Mouse (Mus musculus) ES-E14 (cell line): Measurements from ENCODE around the gene Rora.

Experiments used
- CHD2 ChIP-seq: IDR thresholded peaks from 2 replicates; pipeline ENCODE4 v1.6.1; 2014; ENCODE audit warnings: mild to moderate bottlenecking, low read depth, low read length, inconsistent platforms
- MAFK ChIP-seq: IDR thresholded peaks from 2 replicates; pipeline ENCODE4 v1.6.1; 2014; ENCODE audit warnings: mild to moderate bottlenecking, low read depth, low read length, inconsistent platforms; ENCODE audit not compliant: insufficient read depth
- ZC3H11A ChIP-seq: IDR thresholded peaks from 2 replicates; pipeline ENCODE4 v1.6.1; 2012; ENCODE audit warnings: low read depth, mild to moderate bottlenecking, inconsistent platforms, low read length, borderline replicate concordance
- ZNF384 ChIP-seq: IDR thresholded peaks from 2 replicates; pipeline ENCODE4 v1.6.1; 2012; ENCODE audit warnings: low read depth, low read length, inconsistent platforms

DNA sequence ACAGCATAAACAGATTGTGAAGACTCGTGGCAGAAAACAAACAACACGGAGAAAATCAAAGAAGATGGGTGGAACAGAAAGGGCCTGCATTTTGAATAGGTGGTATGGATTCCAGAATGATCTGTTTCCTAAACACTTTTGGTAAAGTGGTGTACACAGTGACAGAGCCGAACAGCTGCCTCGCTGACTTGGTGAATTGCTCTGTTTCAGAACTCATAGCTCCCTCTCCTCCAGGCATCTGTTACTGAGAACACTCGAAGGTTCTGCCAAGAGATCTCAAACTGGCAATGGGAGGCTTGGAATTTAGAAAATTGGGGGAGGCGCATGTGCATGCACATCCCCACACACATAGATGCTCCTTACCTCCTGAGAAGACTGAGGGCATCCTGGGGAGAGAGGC lies 145.5 kb downstream of the Rora start:
- no peak for TF ChIP-seq MAFK
- no peak for TF ChIP-seq ZC3H11A
- TF ChIP-seq CHD2, result no peak
- TF ChIP-seq ZNF384, result no peak
